Mouse (Mus musculus) testis, adult 10 weeks (tissue): ENCODE measurements around the gene Usf3. TPM values are rescaled to one million over a fixed set of nuclear protein-coding genes. Genes with fewer than 3 reads are reported as not detected.

ENCODE experiments used
- polyA plus RNA-seq: library from polyadenylated mRNA; stranded (reverse); fragments of 350-450 nt; fragmentation: Illumina TruSeq; extraction: RNeasy Lipid Tissue Mini Kit (QIAGEN cat#74804); gene quantifications from one replicate; pipeline ENCODE4 v1.2.3, GENCODE M21; 2014; ENCODE audit warnings: low read depth, low replicate concordance

Usf3 gene
- polyA plus RNA-seq, result 7.2 TPM

GRCm38 (mm10) chr16:44173155-44173941 is at the start of gene Usf3:
TSS of gene Usf3 (plus strand) at chr16:44173246.

DNA sequence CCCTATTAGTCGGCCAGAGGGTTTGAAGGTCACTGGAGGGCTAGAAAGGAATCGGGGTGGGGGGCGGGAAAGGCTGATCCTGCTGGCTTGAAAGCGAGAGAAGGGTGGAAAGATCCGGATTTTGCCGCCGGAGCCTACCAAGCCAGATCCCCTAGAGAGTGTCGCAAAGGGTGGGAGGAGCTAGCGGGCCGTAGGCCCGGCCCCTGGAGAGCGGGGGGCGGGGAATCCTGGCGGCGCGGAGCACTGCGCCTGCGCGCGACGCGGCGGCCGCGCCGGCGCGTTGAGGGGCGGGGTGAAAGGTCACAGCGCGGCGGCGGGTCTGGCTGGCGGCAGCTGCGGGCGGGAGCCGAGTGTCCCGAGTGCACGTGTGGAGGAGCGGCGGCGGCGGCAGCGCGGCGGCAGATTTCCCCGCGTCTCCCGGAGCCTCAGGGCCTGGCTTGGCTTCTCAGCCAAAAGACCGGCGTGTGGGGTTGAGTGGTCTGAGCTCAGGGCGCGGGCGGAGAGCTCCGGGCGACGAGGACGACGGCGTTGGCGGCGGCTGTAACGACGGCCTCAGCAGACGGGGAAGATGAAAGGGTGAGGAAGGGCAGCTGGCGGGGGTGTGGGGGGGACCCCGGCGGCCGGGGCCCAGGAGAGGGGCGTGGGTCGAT is 33.4 kb upstream of the Usf3 start, which contains the start of the genes Atp6v1a and Naa50:
Atp6v1a (minus strand) TSS at position 170 of the 650 bp plus-strand sequence.
Naa50 (plus strand) TSS at position 295 of the 650 bp plus-strand sequence.

Other genes with a start within 250 kb of the Usf3 start
- 7.5 TPM for gene Qtrt2, start 246.4 kb upstream of the Usf3 start, polyA plus RNA-seq
- 2.1 TPM for gene Zdhhc23, start 193.5 kb upstream of the Usf3 start, polyA plus RNA-seq
- 153 TPM for gene Gramd1c, start 109.9 kb upstream of the Usf3 start, polyA plus RNA-seq
- 97.4 TPM for gene Atp6v1a, start 33.5 kb upstream of the Usf3 start, polyA plus RNA-seq
- gene Naa50, start 33.4 kb upstream of the Usf3 start, polyA plus RNA-seq, result 60.7 TPM
- gene Sidt1, start 159.9 kb downstream of the Usf3 start, polyA plus RNA-seq, result 0.08 TPM
- gene Spice1, start 173.9 kb downstream of the Usf3 start, polyA plus RNA-seq, result 29.0 TPM
- gene Cfap44, start 221.6 kb downstream of the Usf3 start, polyA plus RNA-seq, result 77.9 TPM